In genomic region chr13:48274107-48274506, GRCm38 (mm10) we compare ENCODE assay signal across 17 mouse cellular contexts. TPM values are rescaled to one million over a fixed set of nuclear protein-coding genes. Genes with fewer than 3 reads are reported as not detected.
DNase-seq lines count a peak whose midpoint lies in the region; ATAC-seq and TF ChIP-seq lines count a peak whose summit lies in the region.
"Had no signal": no experiment of that assay in that cellular context is flagged by ENCODE, and none has a peak within 500 bp of the region (broad histone marks: within the 10 kb centered on the region; RNA-seq: fewer than 3 reads in every experiment).

No protein-coding gene starts in this region.

- no peak overlapping the region for H3K4me2 ChIP-seq in forebrain, embryonic 14.5 days (ENCODE audit: low read length)
- H3K4me2 ChIP-seq in hindbrain, embryonic 12.5 days (replicated peaks) = no peak overlapping the region
- H3K4me2 ChIP-seq in hindbrain, embryonic 14.5 days (replicated peaks) = no peak overlapping the region
- H3K4me2 ChIP-seq in lung, embryonic 15.5 days = 0 out of 2 replicates have a peak overlapping the region, but pooled peaks have one; percentile 68
- no peak overlapping the region for H3K4me2 ChIP-seq in lung, postnatal 0 days (replicated peaks; ENCODE audit: low read depth, low read length)
- no peak overlapping the region for H3K4me2 ChIP-seq in neural tube, embryonic 13.5 days
- no peak overlapping the region for H3K4me2 ChIP-seq in neural tube, embryonic 15.5 days

- peak overlapping the region; percentile 87 for H3K27ac ChIP-seq in forebrain, embryonic 10.5 days
- no peak overlapping the region for H3K27ac ChIP-seq in forebrain, embryonic 14.5 days (ENCODE audit: low read depth, low read length)
- no peak overlapping the region for H3K27ac ChIP-seq in hindbrain, embryonic 12.5 days
- no peak overlapping the region for H3K27ac ChIP-seq in hindbrain, embryonic 14.5 days
- no peak overlapping the region for H3K27ac ChIP-seq in lung, embryonic 15.5 days
- no peak overlapping the region for H3K27ac ChIP-seq in lung, postnatal 0 days (ENCODE audit: low read length)
- no peak overlapping the region for H3K27ac ChIP-seq in neural tube, embryonic 13.5 days (replicated peaks)
- no peak overlapping the region for H3K27ac ChIP-seq in neural tube, embryonic 15.5 days (replicated peaks)
- H3K27ac ChIP-seq: gastrocnemius, adult 2 months; liver, embryonic 15.5 days; stomach, postnatal 0 days had no signal

- no peak overlapping the region for H3K9ac ChIP-seq in forebrain, embryonic 14.5 days (ENCODE audit: low read length)
- H3K9ac ChIP-seq in hindbrain, embryonic 12.5 days = no peak overlapping the region
- H3K9ac ChIP-seq in hindbrain, embryonic 14.5 days = no peak overlapping the region
- no peak overlapping the region for H3K9ac ChIP-seq in lung, embryonic 15.5 days
- no peak overlapping the region for H3K9ac ChIP-seq in lung, postnatal 0 days (replicated peaks; ENCODE audit: low read depth)
- H3K9ac ChIP-seq in neural tube, embryonic 13.5 days = no peak overlapping the region
- no peak overlapping the region for H3K9ac ChIP-seq in neural tube, embryonic 15.5 days (replicated peaks)
- H3K9ac ChIP-seq: liver, embryonic 15.5 days; lung, embryonic 14.5 days had no signal

- ATAC-seq in forebrain, embryonic 14.5 days = no peak
- ATAC-seq in hindbrain, embryonic 12.5 days (ENCODE audit: low FRiP score) = peak; percentile 50
- ATAC-seq in hindbrain, embryonic 14.5 days (ENCODE audit: low FRiP score) = no peak
- no peak for ATAC-seq in lung, embryonic 15.5 days (ENCODE audit: borderline replicate concordance, extremely low read depth, low FRiP score, low TSS enrichment)
- ATAC-seq in lung, postnatal 0 days = no peak
- ATAC-seq in neural tube, embryonic 13.5 days (ENCODE audit: low read depth) = 0 out of 2 replicates have a peak, but pooled peaks have one; percentile 33
- no peak for ATAC-seq in neural tube, embryonic 15.5 days (ENCODE audit: low FRiP score)
- ATAC-seq: inflammation-experienced regulatory T-cells, adult 6 months had no signal

- H3K4me3 ChIP-seq in forebrain, embryonic 10.5 days = no peak overlapping the region
- no peak overlapping the region for H3K4me3 ChIP-seq in forebrain, embryonic 14.5 days (ENCODE audit: low read depth, low read length)
- no peak overlapping the region for H3K4me3 ChIP-seq in hindbrain, embryonic 12.5 days
- no peak overlapping the region for H3K4me3 ChIP-seq in hindbrain, embryonic 14.5 days (replicated peaks; ENCODE audit: low read length)
- no peak overlapping the region for H3K4me3 ChIP-seq in lung, embryonic 15.5 days
- no peak overlapping the region for H3K4me3 ChIP-seq in lung, postnatal 0 days (ENCODE audit: low read depth, low read length)
- no peak overlapping the region for H3K4me3 ChIP-seq in neural tube, embryonic 13.5 days
- H3K4me3 ChIP-seq in neural tube, embryonic 15.5 days (replicated peaks) = no peak overlapping the region
- H3K4me3 ChIP-seq: liver, embryonic 15.5 days had no signal

- no peak for TF ChIP-seq EP300 in lung, postnatal 0 days (IDR thresholded peaks at IDR 0.05)

- H3K36me3 ChIP-seq in forebrain, embryonic 10.5 days (replicated peaks) = no peaks in the 10 kb centered on the region
- H3K36me3 ChIP-seq in forebrain, embryonic 14.5 days (ENCODE audit: control insufficient read depth, insufficient read depth, low read length) = no peaks in the 10 kb centered on the region
- H3K36me3 ChIP-seq in hindbrain, embryonic 12.5 days = no peaks in the 10 kb centered on the region
- H3K36me3 ChIP-seq in hindbrain, embryonic 14.5 days (replicated peaks; ENCODE audit: control insufficient read depth, insufficient read depth) = no peaks in the 10 kb centered on the region
- H3K36me3 ChIP-seq in lung, embryonic 15.5 days = no peaks in the 10 kb centered on the region
- no peaks in the 10 kb centered on the region for H3K36me3 ChIP-seq in lung, postnatal 0 days (ENCODE audit: insufficient read depth, low read length)
- H3K36me3 ChIP-seq in neural tube, embryonic 13.5 days = no peaks in the 10 kb centered on the region
- H3K36me3 ChIP-seq in neural tube, embryonic 15.5 days = no peaks in the 10 kb centered on the region
- H3K36me3 ChIP-seq: G1E; liver, embryonic 15.5 days had no signal

- H3K4me1 ChIP-seq in forebrain, embryonic 10.5 days = peaks cover 37% of the 10 kb centered on the region
- H3K4me1 ChIP-seq in forebrain, embryonic 14.5 days (ENCODE audit: control insufficient read depth, insufficient read depth, low read length) = peaks cover 15% of the 10 kb centered on the region
- H3K4me1 ChIP-seq in hindbrain, embryonic 12.5 days = peaks cover 20% of the 10 kb centered on the region
- peaks cover 25% of the 10 kb centered on the region for H3K4me1 ChIP-seq in hindbrain, embryonic 14.5 days (replicated peaks; ENCODE audit: control insufficient read depth, insufficient read depth, low read length)
- H3K4me1 ChIP-seq in lung, embryonic 15.5 days = no peaks in the 10 kb centered on the region
- no peaks in the 10 kb centered on the region for H3K4me1 ChIP-seq in lung, postnatal 0 days (ENCODE audit: insufficient read depth, low read depth, low read length)
- H3K4me1 ChIP-seq in neural tube, embryonic 13.5 days (replicated peaks) = peaks cover 28% of the 10 kb centered on the region
- peaks cover 21% of the 10 kb centered on the region for H3K4me1 ChIP-seq in neural tube, embryonic 15.5 days
- H3K4me1 ChIP-seq: liver, embryonic 15.5 days had no signal

- no peaks in the 10 kb centered on the region for H3K27me3 ChIP-seq in forebrain, embryonic 10.5 days (ENCODE audit: poor library complexity, severe bottlenecking)
- H3K27me3 ChIP-seq in forebrain, embryonic 14.5 days (replicated peaks; ENCODE audit: control insufficient read depth, insufficient read depth, low read length) = no peaks in the 10 kb centered on the region
- 0 out of 2 replicates have a peak, but pooled peaks cover 6% of the 10 kb centered on the region for H3K27me3 ChIP-seq in hindbrain, embryonic 12.5 days
- H3K27me3 ChIP-seq in hindbrain, embryonic 14.5 days (ENCODE audit: control insufficient read depth, insufficient read depth, low read length) = no peaks in the 10 kb centered on the region
- H3K27me3 ChIP-seq in lung, embryonic 15.5 days = no peaks in the 10 kb centered on the region
- H3K27me3 ChIP-seq in lung, postnatal 0 days (replicated peaks; ENCODE audit: insufficient read depth, low read length) = no peaks in the 10 kb centered on the region
- H3K27me3 ChIP-seq in neural tube, embryonic 13.5 days = no peaks in the 10 kb centered on the region
- H3K27me3 ChIP-seq in neural tube, embryonic 15.5 days (replicated peaks) = no peaks in the 10 kb centered on the region
- H3K27me3 ChIP-seq: liver, embryonic 15.5 days had no signal

- H3K9me3 ChIP-seq in forebrain, embryonic 10.5 days = no peaks in the 10 kb centered on the region
- no peaks in the 10 kb centered on the region for H3K9me3 ChIP-seq in forebrain, embryonic 14.5 days (replicated peaks; ENCODE audit: control insufficient read depth, low read length)
- no peaks in the 10 kb centered on the region for H3K9me3 ChIP-seq in hindbrain, embryonic 12.5 days (replicated peaks)
- H3K9me3 ChIP-seq in hindbrain, embryonic 14.5 days (ENCODE audit: control insufficient read depth, low read length) = no peaks in the 10 kb centered on the region
- H3K9me3 ChIP-seq in lung, embryonic 15.5 days = no peaks in the 10 kb centered on the region
- H3K9me3 ChIP-seq in lung, postnatal 0 days (ENCODE audit: low read length) = no peaks in the 10 kb centered on the region
- no peaks in the 10 kb centered on the region for H3K9me3 ChIP-seq in neural tube, embryonic 13.5 days
- H3K9me3 ChIP-seq in neural tube, embryonic 15.5 days (replicated peaks) = no peaks in the 10 kb centered on the region
- H3K9me3 ChIP-seq: liver, embryonic 15.5 days had no signal

- DNase-seq in forebrain, embryonic 10.5 days (ENCODE audit: extremely low spot score, low spot score) = no peak
- DNase-seq in forebrain, embryonic 14.5 days (ENCODE audit: low spot score) = no peak
- no peak for DNase-seq in hindbrain, embryonic 14.5 days (ENCODE audit: low spot score)
- no peak for DNase-seq in lung, postnatal 0 days (ENCODE audit: low spot score)
- DNase-seq: gastrocnemius, postnatal 36 days; thymus, adult 2 months; thymus, postnatal 36 days had no signal

- no peak for TF ChIP-seq CTCF in lung, postnatal 0 days (IDR thresholded peaks at IDR 0.05)

- 96% methylated on average over 1 of the region's 1 CpGs for WGBS in forebrain, embryonic 10.5 days
- 88% methylated on average over 1 of the region's 1 CpGs for WGBS in forebrain, embryonic 14.5 days
- 91% methylated on average over 1 of the region's 1 CpGs for WGBS in hindbrain, embryonic 12.5 days
- 95% methylated on average over 1 of the region's 1 CpGs for WGBS in hindbrain, embryonic 14.5 days
- 68% methylated on average over 1 of the region's 1 CpGs for whole genome bisulfite sequencing in lung, embryonic 15.5 days
- 79% methylated on average over 1 of the region's 1 CpGs for WGBS in lung, postnatal 0 days
- WGBS in neural tube, embryonic 13.5 days = 87% methylated on average over 1 of the region's 1 CpGs
- 93% methylated on average over 1 of the region's 1 CpGs for WGBS in neural tube, embryonic 15.5 days

RNA-seq across cellular contexts. Expression of gene Id4, which starts 13.1 kb away (rescaled TPM):
- polyA plus RNA-seq in forebrain, embryonic 10.5 days (2016; fragmentation: Nextera tagmentation; extraction: Ambion mirVana) = 80.5 and 101 TPM in 2 replicates
- 49.6 and 61.8 TPM in 2 replicates for polyA plus RNA-seq in forebrain, embryonic 14.5 days (2014; fragmentation: Nextera tagmentation; extraction: Ambion mirVana)
- polyA plus RNA-seq in hindbrain, embryonic 12.5 days (2016; fragmentation: Nextera tagmentation; extraction: Ambion mirVana) = 85.5 and 96.2 TPM in 2 replicates
- 91.5 and 100 TPM in 2 replicates for polyA plus RNA-seq in hindbrain, embryonic 14.5 days (2014; fragmentation: Nextera tagmentation; extraction: Ambion mirVana)
- 8.3 and 9.2 TPM in 2 replicates for polyA plus RNA-seq in lung, embryonic 15.5 days (2015; fragmentation: Nextera tagmentation; extraction: Ambion mirVana)
- polyA plus RNA-seq in lung, postnatal 0 days (2015; fragmentation: Nextera tagmentation; extraction: Ambion mirVana) = 4.1 and 5.8 TPM in 2 replicates
- polyA plus RNA-seq in neural tube, embryonic 13.5 days (2015; fragmentation: Nextera tagmentation; extraction: Ambion mirVana) = 114 and 116 TPM in 2 replicates
- polyA plus RNA-seq in neural tube, embryonic 15.5 days (2015; fragmentation: Nextera tagmentation; extraction: Ambion mirVana) = 95.5 and 114 TPM in 2 replicates
- polyA plus RNA-seq: G1E; inflammation-experienced regulatory T-cells, adult 6 months had no signal

Comparison
In these comparisons a context has a peak if more than half of its experiments do, and no peak if none do; other contexts are left out.
1. ATAC-seq: peak in hindbrain, embryonic 12.5 days (single experiment) and neural tube, embryonic 13.5 days (single experiment); none in forebrain, embryonic 14.5 days (single experiment), hindbrain, embryonic 14.5 days (single experiment), lung, embryonic 15.5 days (single experiment), lung, postnatal 0 days (single experiment) and neural tube, embryonic 15.5 days (single experiment).